Mouse (Mus musculus): Measurements from ENCODE around the gene Stn1. TPM values are rescaled to one million over a fixed set of nuclear protein-coding genes. Genes with fewer than 3 reads are reported as not detected.
A peak's percentile ranks its signal among the peaks of the same experiment; 100 is the strongest.

Gene Stn1
- polyA plus RNA-seq, 2 experiments: 39.1 to 53.6 TPM

GRCm38 (mm10) chr19:47565031-47565654 lies 27.8 kb upstream of the Stn1 start:
- Histone ChIP-seq H3K4me1 (ENCODE audit: control insufficient read depth, insufficient read depth, low read length) (no peaks in the 10 kb centered on the region), H3K9me3 (ENCODE audit: control insufficient read depth, low read length) (no peaks in the 10 kb centered on the region), H3K27me3 (ENCODE audit: control insufficient read depth, insufficient read depth, low read length) (no peaks in the 10 kb centered on the region), H3K4me3 (replicated peaks; ENCODE audit: low read length) (no peak overlapping the region), H3K36me3 (ENCODE audit: control insufficient read depth, insufficient read depth, low read length) (no peaks in the 10 kb centered on the region), H3K4me2 (replicated peaks; ENCODE audit: low read depth, low read length, severe bottlenecking) (no peak overlapping the region), H3K9ac (ENCODE audit: low read depth, low read length, severe bottlenecking) (no peak overlapping the region), H3K27ac (replicated peaks; ENCODE audit: low read depth, low read length) (no peak overlapping the region)
- 54% methylated on average over 17 of the region's 17 CpGs for WGBS
- ATAC-seq (ENCODE audit: low FRiP score, low read depth): no peak
- TF ChIP-seq POLR2A (IDR thresholded peaks at IDR 0.05; ENCODE audit: borderline replicate concordance, extremely low read depth, insufficient read depth, insufficient read length): no peak
- DNase-seq (ENCODE audit: low spot score): no peak

GRCm38 (mm10) chr19:47563715-47564114 lies 26.4 kb upstream of the Stn1 start:
- Histone ChIP-seq H3K4me1 (ENCODE audit: control insufficient read depth, insufficient read depth, low read length) (no peaks in the 10 kb centered on the region), H3K4me2 (replicated peaks; ENCODE audit: low read depth, low read length, severe bottlenecking) (no peak overlapping the region), H3K27me3 (ENCODE audit: control insufficient read depth, insufficient read depth, low read length) (no peaks in the 10 kb centered on the region), H3K9me3 (ENCODE audit: control insufficient read depth, low read length) (no peaks in the 10 kb centered on the region), H3K27ac (replicated peaks; ENCODE audit: low read depth, low read length) (no peak overlapping the region), H3K4me3 (replicated peaks; ENCODE audit: low read length) (no peak overlapping the region), H3K36me3 (ENCODE audit: control insufficient read depth, insufficient read depth, low read length) (no peaks in the 10 kb centered on the region), H3K9ac (ENCODE audit: low read depth, low read length, severe bottlenecking) (no peak overlapping the region)
- ATAC-seq (ENCODE audit: low FRiP score, low read depth) (no peak), DNase-seq (ENCODE audit: low spot score) (no peak)
- TF ChIP-seq POLR2A (IDR thresholded peaks at IDR 0.05; ENCODE audit: borderline replicate concordance, extremely low read depth, insufficient read depth, insufficient read length): no peak
- 33% methylated on average over 13 of the region's 13 CpGs for WGBS

- H3K36me3 ChIP-seq (ENCODE audit: control insufficient read depth, insufficient read depth, low read length): no peaks in the 10 kb centered on the region
- no peaks in the 10 kb centered on the region for H3K27me3 ChIP-seq (ENCODE audit: control insufficient read depth, insufficient read depth, low read length)
- H3K4me1 ChIP-seq (ENCODE audit: control insufficient read depth, insufficient read depth, low read length): no peaks in the 10 kb centered on the region
- no peak overlapping the region for H3K4me3 ChIP-seq (replicated peaks; ENCODE audit: low read length)
- DNase-seq (ENCODE audit: low spot score) (peak; percentile 12), ATAC-seq (ENCODE audit: low FRiP score, low read depth) (no peak)
- no peak overlapping the region for H3K4me2 ChIP-seq (replicated peaks; ENCODE audit: low read depth, low read length, severe bottlenecking)
- no peak for TF ChIP-seq POLR2A (IDR thresholded peaks at IDR 0.05; ENCODE audit: borderline replicate concordance, extremely low read depth, insufficient read depth, insufficient read length)
- WGBS: 22% methylated on average over 5 of the region's 5 CpGs
- H3K9me3 ChIP-seq (ENCODE audit: control insufficient read depth, low read length): no peaks in the 10 kb centered on the region
- H3K27ac ChIP-seq (replicated peaks; ENCODE audit: low read depth, low read length): no peak overlapping the region
- no peak overlapping the region for H3K9ac ChIP-seq (ENCODE audit: low read depth, low read length, severe bottlenecking)
Measured at GRCm38 (mm10) chr19:47561996-47562441, 24.7 kb upstream of the Stn1 start.

- ATAC-seq (ENCODE audit: low FRiP score, low read depth) (no peak), DNase-seq (ENCODE audit: low spot score) (no peak)
- Histone ChIP-seq H3K4me1 (ENCODE audit: control insufficient read depth, insufficient read depth, low read length) (no peaks in the 10 kb centered on the region), H3K9ac (ENCODE audit: low read depth, low read length, severe bottlenecking) (no peak overlapping the region), H3K4me2 (replicated peaks; ENCODE audit: low read depth, low read length, severe bottlenecking) (no peak overlapping the region), H3K36me3 (ENCODE audit: control insufficient read depth, insufficient read depth, low read length) (no peaks in the 10 kb centered on the region), H3K4me3 (replicated peaks; ENCODE audit: low read length) (no peak overlapping the region), H3K9me3 (ENCODE audit: control insufficient read depth, low read length) (no peaks in the 10 kb centered on the region), H3K27ac (replicated peaks; ENCODE audit: low read depth, low read length) (no peak overlapping the region), H3K27me3 (ENCODE audit: control insufficient read depth, insufficient read depth, low read length) (no peaks in the 10 kb centered on the region)
- TF ChIP-seq POLR2A (IDR thresholded peaks at IDR 0.05; ENCODE audit: borderline replicate concordance, extremely low read depth, insufficient read depth, insufficient read length): no peak
- 87% methylated on average over 12 of the region's 12 CpGs for WGBS
Measured at GRCm38 (mm10) chr19:47560544-47561161, 23.3 kb upstream of the Stn1 start.

GRCm38 (mm10) chr19:47559751-47560512 lies 22.6 kb upstream of the Stn1 start:
- no peak overlapping the region for H3K27ac ChIP-seq (replicated peaks; ENCODE audit: low read depth, low read length)
- H3K36me3 ChIP-seq (ENCODE audit: control insufficient read depth, insufficient read depth, low read length): no peaks in the 10 kb centered on the region
- no peak overlapping the region for H3K4me2 ChIP-seq (replicated peaks; ENCODE audit: low read depth, low read length, severe bottlenecking)
- no peak overlapping the region for H3K9ac ChIP-seq (ENCODE audit: low read depth, low read length, severe bottlenecking)
- no peak for DNase-seq (ENCODE audit: low spot score)
- H3K4me3 ChIP-seq (replicated peaks; ENCODE audit: low read length): no peak overlapping the region
- no peaks in the 10 kb centered on the region for H3K4me1 ChIP-seq (ENCODE audit: control insufficient read depth, insufficient read depth, low read length)
- ATAC-seq (ENCODE audit: low FRiP score, low read depth): no peak
- H3K27me3 ChIP-seq (ENCODE audit: control insufficient read depth, insufficient read depth, low read length): no peaks in the 10 kb centered on the region
- no peak for TF ChIP-seq POLR2A (IDR thresholded peaks at IDR 0.05; ENCODE audit: borderline replicate concordance, extremely low read depth, insufficient read depth, insufficient read length)
- H3K9me3 ChIP-seq (ENCODE audit: control insufficient read depth, low read length): no peaks in the 10 kb centered on the region
- 65% methylated on average over 14 of the region's 14 CpGs for WGBS
